8 mouse cellular contexts compared by ENCODE assay signal in genomic region chr10:8885201-8885600, GRCm38 (mm10). TPM values are rescaled to one million over a fixed set of nuclear protein-coding genes. Genes with fewer than 3 reads are reported as not detected.
DNase-seq lines count a peak whose midpoint lies in the region; ATAC-seq and TF ChIP-seq lines count a peak whose summit lies in the region.

No protein-coding gene starts in this region.

- no peak for ATAC-seq in heart, embryonic 14.5 days (ENCODE audit: insufficient number of reproducible peaks, insufficient read depth, low FRiP score, low read depth)
- ATAC-seq in liver, embryonic 14.5 days (ENCODE audit: insufficient read depth) = no peak
- no peak for ATAC-seq in neural tube, embryonic 15.5 days (ENCODE audit: low FRiP score)

- H3K9me3 ChIP-seq in heart, embryonic 14.5 days (ENCODE audit: control insufficient read depth, low read length) = no peaks in the 10 kb centered on the region
- H3K9me3 ChIP-seq in liver, embryonic 14.5 days (ENCODE audit: control insufficient read depth, low read length) = no peaks in the 10 kb centered on the region
- H3K9me3 ChIP-seq in neural tube, embryonic 15.5 days (replicated peaks) = no peaks in the 10 kb centered on the region

- H3K4me3 ChIP-seq in liver, adult 2 months (ENCODE audit: insufficient read depth, low read depth, low read length) = peak overlapping the region; percentile 93
- peak overlapping the region; percentile 73 to 99 for H3K4me3 ChIP-seq in heart, embryonic 14.5 days (ENCODE audit: control insufficient read depth in 1 of 2, insufficient read depth in 1 of 2, low read depth in 1 of 2, low read length in 2 of 2)
- H3K4me3 ChIP-seq in liver, embryonic 14.5 days (ENCODE audit: insufficient read depth in 1 of 2, low read depth in 2 of 2, low read length in 2 of 2) = peak overlapping the region; percentile 62 to 73
- H3K4me3 ChIP-seq in neural tube, embryonic 15.5 days (replicated peaks) = peak overlapping the region; percentile 66

- H3K79me2 ChIP-seq in liver, adult 2 months (ENCODE audit: control insufficient read depth, insufficient read depth, low read length) = peaks cover 23% of the 10 kb centered on the region; the same call in 1 of the 2 replicates

- TF ChIP-seq POLR2A in liver, adult 2 months (IDR thresholded peaks at IDR 0.05; ENCODE audit: extremely low read depth, insufficient read depth, low read length) = no peak

- H3K4me2 ChIP-seq in heart, embryonic 14.5 days (ENCODE audit: low read length) = peak overlapping the region; percentile 71
- peak overlapping the region; percentile 64 for H3K4me2 ChIP-seq in liver, embryonic 14.5 days (ENCODE audit: low read depth)
- H3K4me2 ChIP-seq in neural tube, embryonic 15.5 days = peak overlapping the region; percentile 96

- H3K9ac ChIP-seq in liver, adult 2 months (ENCODE audit: low read depth, low read length) = peak overlapping the region; percentile 93
- peak overlapping the region; percentile 83 for H3K9ac ChIP-seq in heart, embryonic 14.5 days (ENCODE audit: low read length)
- H3K9ac ChIP-seq in liver, embryonic 14.5 days (replicated peaks) = no peak overlapping the region
- peak overlapping the region; percentile 59 for H3K9ac ChIP-seq in neural tube, embryonic 15.5 days (replicated peaks)

- no peak for TF ChIP-seq CTCF in liver, adult 2 months (IDR thresholded peaks at IDR 0.05; ENCODE audit: low read depth, low read length)
- TF ChIP-seq CTCF in liver, embryonic 14.5 days (IDR thresholded peaks at IDR 0.05; ENCODE audit: low read depth) = no peak

- no peaks in the 10 kb centered on the region for H3K36me3 ChIP-seq in liver, adult 2 months (ENCODE audit: control insufficient read depth, insufficient read depth, low read length)
- no peaks in the 10 kb centered on the region for H3K36me3 ChIP-seq in heart, embryonic 14.5 days (ENCODE audit: control insufficient read depth, insufficient read depth, low read length)
- H3K36me3 ChIP-seq in liver, embryonic 14.5 days (replicated peaks; ENCODE audit: control insufficient read depth, insufficient read depth, low read depth) = no peaks in the 10 kb centered on the region
- no peaks in the 10 kb centered on the region for H3K36me3 ChIP-seq in neural tube, embryonic 15.5 days

- peak; percentile 83 for DNase-seq in liver, adult 2 months (ENCODE audit: extremely low read depth, low read depth, low spot score)
- no peak for DNase-seq in liver
- no peak for DNase-seq in liver, embryonic 14.5 days (ENCODE audit: low read depth in 3 of 3, low spot score in 3 of 3)
- no peak for DNase-seq in T-cell, adult 2 months (ENCODE audit: low spot score)
- DNase-seq in ovary, postnatal 10 days (ENCODE audit: low spot score) = no peak
- DNase-seq in frontal cortex, postnatal 10 days (ENCODE audit: low spot score in 2 of 2) = no peak

- WGBS in liver, adult 2 months = 3% methylated on average over 11 of the region's 11 CpGs
- 4% methylated on average over 11 of the region's 11 CpGs for WGBS in heart, embryonic 14.5 days
- 3% methylated on average over 11 of the region's 11 CpGs for WGBS in liver, embryonic 14.5 days (ENCODE audit: insufficient replicate concordance)
- WGBS in neural tube, embryonic 15.5 days = 3% methylated on average over 11 of the region's 11 CpGs

- H3K27ac ChIP-seq in liver, adult 2 months (replicated peaks; ENCODE audit: insufficient read depth, low read depth, low read length) = peak overlapping the region; percentile 94
- H3K27ac ChIP-seq in heart, embryonic 14.5 days (replicated peaks in 1 of 2; ENCODE audit: control insufficient read depth in 1 of 2, insufficient read depth in 1 of 2, low read depth in 2 of 2, low read length in 2 of 2) = peak overlapping the region; percentile 94 to 98
- H3K27ac ChIP-seq in liver, embryonic 14.5 days = no peak overlapping the region
- peak overlapping the region; percentile 89 for H3K27ac ChIP-seq in neural tube, embryonic 15.5 days (replicated peaks)

- H3K4me1 ChIP-seq in liver, adult 2 months (ENCODE audit: control insufficient read depth, insufficient read depth, low read length) = peaks cover 10% of the 10 kb centered on the region
- H3K4me1 ChIP-seq in heart, embryonic 14.5 days (ENCODE audit: control insufficient read depth in 2 of 2, insufficient read depth in 2 of 2, low read length in 2 of 2) = peaks cover 4 to 21% of the 10 kb centered on the region in 2 experiments; a peak in 3 of 4 replicates
- peaks cover 0 to 11% of the 10 kb centered on the region in 2 experiments; a peak in 2 of 4 replicates for H3K4me1 ChIP-seq in liver, embryonic 14.5 days (replicated peaks; ENCODE audit: control insufficient read depth in 2 of 2, insufficient read depth in 2 of 2, low read length in 1 of 2)
- H3K4me1 ChIP-seq in neural tube, embryonic 15.5 days = peaks cover 19% of the 10 kb centered on the region

- no peak for TF ChIP-seq EP300 in liver, embryonic 14.5 days (IDR thresholded peaks at IDR 0.05; ENCODE audit: low read depth)

- H3K27me3 ChIP-seq in liver, adult 2 months (ENCODE audit: control insufficient read depth, insufficient read depth, low read length) = no peaks in the 10 kb centered on the region
- no peaks in the 10 kb centered on the region for H3K27me3 ChIP-seq in heart, embryonic 14.5 days (ENCODE audit: control insufficient read depth, insufficient read depth, low read length)
- H3K27me3 ChIP-seq in liver, embryonic 14.5 days (ENCODE audit: control insufficient read depth, insufficient read depth, low read length) = peaks cover 23% of the 10 kb centered on the region
- H3K27me3 ChIP-seq in neural tube, embryonic 15.5 days (replicated peaks) = peaks cover 5% of the 10 kb centered on the region

RNA-seq across cellular contexts. Expression of gene Sash1, which starts 0.7 kb away (rescaled TPM):
- total RNA-seq in liver, adult 2 months (2014; rRNA removed) = 21.1 and 27.3 TPM in 2 replicates
- 6.9 and 9.6 TPM in 2 replicates for polyA plus RNA-seq in liver, adult 2 months (2012; rRNA removed)
- 4.4 and 5.0 TPM in 2 replicates for polyA plus RNA-seq in heart, embryonic 14.5 days (2014; fragmentation: Nextera tagmentation; extraction: Ambion mirVana)
- polyA plus RNA-seq in liver, embryonic 14.5 days (2012; rRNA removed) = 1.0 and 1.4 TPM in 2 replicates
- polyA plus RNA-seq in liver, embryonic 14.5 days (2014; fragmentation: Nextera tagmentation; extraction: Ambion mirVana) = 0.32 and 0.77 TPM in 2 replicates
- polyA plus RNA-seq in neural tube, embryonic 15.5 days (2015; fragmentation: Nextera tagmentation; extraction: Ambion mirVana) = 2.5 and 3.7 TPM in 2 replicates
